Mouse (Mus musculus): ENCODE results near the gene Cct7. TPM values are rescaled to one million over a fixed set of nuclear protein-coding genes. Genes with fewer than 3 reads are reported as not detected.

The Cct7 gene
- polyA plus RNA-seq, 1 experiment from 2014 or later: 592 TPM

DNA sequence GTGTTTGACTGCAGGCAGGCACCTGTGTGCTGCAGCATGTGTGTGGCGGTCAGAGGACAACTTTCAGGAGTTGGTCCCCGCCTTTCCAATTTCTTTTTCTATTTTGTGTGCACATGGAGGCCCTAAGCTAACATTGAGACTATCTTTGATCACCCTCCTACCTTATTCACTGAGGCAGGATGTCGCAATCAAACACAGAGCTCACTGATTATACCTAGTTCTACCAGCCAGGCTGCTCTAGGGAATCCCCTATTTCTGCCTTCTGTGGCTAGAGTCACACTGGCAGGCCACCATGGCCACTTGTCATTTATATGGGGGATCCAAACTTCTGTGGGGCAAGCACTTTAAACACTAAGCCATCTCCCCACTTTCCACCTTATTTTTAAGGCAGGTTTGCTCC, 38.4 kb downstream of the Cct7 start:
- no peaks in the 10 kb centered on the region for H3K36me3 ChIP-seq
- peaks cover 24% of the 10 kb centered on the region for H3K27me3 ChIP-seq
- no peak overlapping the region for H3K27ac ChIP-seq (replicated peaks)
- no peak overlapping the region for H3K4me2 ChIP-seq
- 89% methylated on average over 3 of the region's 3 CpGs for WGBS
- H3K9ac ChIP-seq: no peak overlapping the region
- no peak overlapping the region for H3K4me3 ChIP-seq
- peaks cover 3% of the 10 kb centered on the region for H3K4me1 ChIP-seq (replicated peaks)
- no peak for ATAC-seq (ENCODE audit: low read depth)
- no peaks in the 10 kb centered on the region for H3K9me3 ChIP-seq

DNA sequence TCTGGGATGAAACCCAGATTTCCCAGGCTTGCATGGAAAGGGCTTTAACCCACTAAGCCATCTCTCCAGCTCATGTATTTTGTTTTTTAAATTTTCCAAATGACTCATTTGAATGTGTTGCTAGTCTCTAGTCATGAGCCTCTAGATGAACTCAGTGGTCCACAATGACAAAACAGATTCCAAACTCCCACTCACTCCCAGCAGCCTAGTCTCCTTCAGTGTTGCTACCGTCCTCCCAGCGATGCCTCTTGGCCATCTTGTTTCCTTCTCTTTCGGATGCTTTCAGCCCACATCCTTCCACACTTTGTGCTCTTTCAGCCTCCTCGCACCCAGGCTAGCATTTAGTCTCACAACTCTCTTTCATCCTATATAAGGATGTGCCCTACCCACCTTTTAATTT, 38.9 kb downstream of the Cct7 start:
- H3K9me3 ChIP-seq: no peaks in the 10 kb centered on the region
- H3K4me3 ChIP-seq: no peak overlapping the region
- WGBS: 88% methylated on average over 4 of the region's 4 CpGs
- peaks cover 19% of the 10 kb centered on the region for H3K27me3 ChIP-seq
- no peaks in the 10 kb centered on the region; the same call in 1 of the 2 replicates for H3K4me1 ChIP-seq (replicated peaks)
- no peaks in the 10 kb centered on the region for H3K36me3 ChIP-seq
- H3K27ac ChIP-seq (replicated peaks): no peak overlapping the region
- no peak overlapping the region for H3K4me2 ChIP-seq
- no peak for ATAC-seq (ENCODE audit: low read depth)
- H3K9ac ChIP-seq: no peak overlapping the region

DNA sequence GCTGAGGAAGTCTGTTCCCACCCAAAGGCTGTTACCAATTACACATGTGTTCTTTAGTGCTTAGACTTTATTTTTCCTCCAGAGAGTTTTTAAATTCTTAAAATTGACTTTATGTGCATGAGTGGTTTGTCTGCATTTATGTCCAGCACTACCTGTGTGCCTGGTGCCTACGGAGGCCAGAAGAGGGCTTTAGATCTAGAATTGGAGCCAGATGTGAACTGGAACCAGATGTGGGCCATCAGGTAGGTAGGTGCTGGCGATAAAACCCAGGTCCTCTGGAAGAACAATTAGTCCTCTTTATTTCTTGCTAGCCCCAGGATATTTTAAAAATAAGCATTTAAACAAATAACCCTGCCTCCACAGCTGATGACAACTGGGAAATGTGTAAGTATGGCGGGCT, 40.3 kb downstream of the Cct7 start:
- Histone ChIP-seq H3K9ac (no peak overlapping the region), H3K4me3 (no peak overlapping the region), H3K9me3 (no peaks in the 10 kb centered on the region), H3K4me1 (replicated peaks) (no peaks in the 10 kb centered on the region; the same call in 1 of the 2 replicates), H3K36me3 (no peaks in the 10 kb centered on the region), H3K27ac (replicated peaks) (no peak overlapping the region), H3K27me3 (peaks cover 5% of the 10 kb centered on the region), H3K4me2 (no peak overlapping the region)
- WGBS: 90% methylated on average over 3 of the region's 3 CpGs
- ATAC-seq (ENCODE audit: low read depth): no peak

DNA sequence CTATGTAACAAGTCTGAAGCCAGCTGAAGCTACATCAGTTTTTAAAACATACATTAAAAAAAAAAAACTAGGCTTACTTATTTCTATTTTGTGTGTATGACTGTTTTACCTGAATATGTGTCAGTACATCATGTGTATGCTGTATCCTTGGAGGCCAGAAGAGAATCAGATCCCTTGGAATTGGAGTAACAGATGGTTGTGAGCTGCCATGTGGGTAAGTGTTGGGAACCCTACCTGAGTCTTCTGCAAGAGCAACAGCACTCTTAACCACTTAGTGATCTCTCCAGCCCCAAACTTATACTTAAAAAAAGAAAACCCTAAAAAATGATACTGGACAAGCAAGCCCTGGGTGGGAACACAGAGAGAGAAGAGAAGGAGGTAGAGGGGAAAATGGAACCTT, 45.7 kb downstream of the Cct7 start:
- ATAC-seq (ENCODE audit: low read depth): no peak
- Histone ChIP-seq H3K4me3 (no peak overlapping the region), H3K4me1 (replicated peaks) (peaks cover 9% of the 10 kb centered on the region)

GRCm38 (mm10) chr6:85498147-85498546, 46.8 kb downstream of the Cct7 start:
- no peak for ATAC-seq (ENCODE audit: low read depth)
- no peak overlapping the region for H3K4me2 ChIP-seq
- 65% methylated on average over 9 of the region's 9 CpGs for WGBS

More for the DNA sequence above, 45.7 kb downstream of the Cct7 start:
- Histone ChIP-seq H3K36me3 (no peaks in the 10 kb centered on the region), H3K9ac (no peak overlapping the region), H3K9me3 (no peaks in the 10 kb centered on the region), H3K27me3 (no peaks in the 10 kb centered on the region; the same call in 1 of the 2 replicates), H3K4me2 (no peak overlapping the region), H3K27ac (replicated peaks) (no peak overlapping the region)

DNA sequence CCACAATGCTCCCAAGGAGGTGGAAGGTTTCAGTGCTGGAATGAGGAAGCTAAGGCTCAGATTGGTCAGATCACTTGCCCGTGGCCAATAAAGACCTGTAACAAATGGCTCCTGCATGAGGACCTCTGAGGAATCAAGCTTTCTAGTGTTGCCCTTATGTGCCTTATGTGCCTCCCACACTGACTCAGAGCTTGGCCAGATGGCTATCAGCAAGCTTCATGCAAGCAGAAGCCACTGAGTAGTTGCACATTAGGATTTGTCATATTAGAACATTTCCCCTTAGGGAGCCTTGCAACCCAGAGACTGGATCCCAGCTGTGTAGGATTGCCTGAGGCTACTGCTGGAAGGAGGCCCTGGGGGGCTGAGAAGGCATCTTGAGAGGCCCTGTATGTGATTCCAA, 49.1 kb downstream of the Cct7 start:
- Histone ChIP-seq H3K4me2 (no peak overlapping the region), H3K4me1 (replicated peaks) (peaks cover 18% of the 10 kb centered on the region), H3K36me3 (no peaks in the 10 kb centered on the region), H3K9me3 (no peaks in the 10 kb centered on the region), H3K9ac (no peak overlapping the region), H3K27ac (replicated peaks) (no peak overlapping the region), H3K4me3 (no peak overlapping the region), H3K27me3 (peaks cover 21% of the 10 kb centered on the region)
- ATAC-seq (ENCODE audit: low read depth): no peak
- 50% methylated on average over 1 of the region's 1 CpGs for WGBS

More at GRCm38 (mm10) chr6:85498147-85498546, 46.8 kb downstream of the Cct7 start:
- H3K9me3 ChIP-seq: no peaks in the 10 kb centered on the region
- no peaks in the 10 kb centered on the region; the same call in 1 of the 2 replicates for H3K27me3 ChIP-seq
- no peak overlapping the region for H3K9ac ChIP-seq
- H3K27ac ChIP-seq (replicated peaks): no peak overlapping the region
- peaks cover 16% of the 10 kb centered on the region for H3K4me1 ChIP-seq (replicated peaks)
- no peak overlapping the region for H3K4me3 ChIP-seq
- H3K36me3 ChIP-seq: no peaks in the 10 kb centered on the region

DNA sequence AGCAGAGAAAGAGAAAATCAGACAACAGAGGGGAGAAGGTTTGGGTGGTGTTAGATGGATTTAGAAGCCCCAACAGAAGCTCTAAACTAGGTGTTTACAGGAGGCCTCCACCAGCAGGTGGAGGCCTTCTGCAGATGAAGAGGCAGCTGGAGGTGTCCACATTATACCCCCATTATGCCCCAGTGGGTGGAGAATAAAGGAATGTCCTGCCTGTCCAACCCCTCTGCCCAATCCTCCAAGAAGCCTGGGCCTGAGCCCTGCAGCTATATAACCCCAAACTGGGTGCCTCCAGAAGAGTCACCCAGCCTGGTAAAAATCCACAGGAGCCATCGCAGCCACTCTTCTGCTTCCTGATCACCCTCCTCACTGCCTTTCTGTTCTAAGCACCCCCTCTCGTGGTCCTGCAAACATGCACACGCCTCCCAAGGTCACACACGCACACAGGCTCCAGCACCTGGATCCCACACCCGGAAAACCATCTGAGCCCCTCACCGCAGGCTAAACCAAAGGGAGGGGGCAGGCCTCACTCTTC, 50.3 kb downstream of the Cct7 start:
- H3K27me3 ChIP-seq: peaks cover 31% of the 10 kb centered on the region
- H3K4me1 ChIP-seq (replicated peaks): peaks cover 18% of the 10 kb centered on the region
- H3K4me2 ChIP-seq: peak overlapping the region; percentile 80
- H3K9me3 ChIP-seq: no peaks in the 10 kb centered on the region
- ATAC-seq (ENCODE audit: low read depth): 0 out of 2 replicates have a peak, but pooled peaks have one; percentile 15
- H3K36me3 ChIP-seq: no peaks in the 10 kb centered on the region
- peak overlapping the region; percentile 62 for H3K27ac ChIP-seq (replicated peaks)
- WGBS: 7% methylated on average over 6 of the region's 6 CpGs
- peak overlapping the region; percentile 54 for H3K4me3 ChIP-seq
- H3K9ac ChIP-seq: peak overlapping the region; percentile 82

DNA sequence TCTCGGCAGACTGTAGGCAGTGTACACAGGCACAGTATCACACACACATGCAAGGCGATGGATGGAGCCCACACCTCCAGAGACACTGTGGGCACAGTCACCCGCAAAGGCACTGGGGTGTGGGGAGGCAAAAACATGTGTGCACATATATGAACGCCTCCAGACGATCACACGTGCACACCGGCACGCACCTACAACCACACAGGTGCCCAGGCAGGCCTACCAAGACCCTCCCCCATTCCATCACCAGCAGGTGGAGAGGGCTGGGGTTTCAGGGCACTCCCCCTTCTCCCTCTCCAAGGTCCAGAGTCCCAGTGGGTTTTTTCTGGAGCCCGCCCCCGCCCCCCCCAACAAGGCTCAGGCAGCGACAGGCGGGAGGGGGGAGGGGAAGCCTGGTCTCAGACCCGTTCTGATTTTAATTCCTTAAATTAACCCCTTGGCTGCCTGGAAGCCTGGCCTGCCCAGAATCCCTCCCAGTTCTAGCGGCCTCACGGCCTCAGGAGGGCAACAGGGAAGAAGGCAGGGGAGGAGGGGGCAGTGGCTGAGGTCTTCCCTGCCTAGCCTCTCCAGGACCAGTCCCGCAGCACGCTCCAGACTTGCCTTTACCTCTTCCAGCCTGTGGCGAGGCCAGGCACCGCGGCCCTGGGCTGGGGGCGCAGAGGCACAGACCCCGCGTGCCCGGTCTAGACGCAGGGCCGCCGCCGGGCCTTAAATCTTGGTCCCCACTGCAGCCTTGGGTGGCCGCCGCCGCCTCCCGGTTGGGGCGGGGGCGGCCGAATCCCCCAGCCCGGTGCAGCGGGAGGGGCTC, 51.0 kb downstream of the Cct7 start:
- H3K9ac ChIP-seq: peak overlapping the region; percentile 82
- H3K27me3 ChIP-seq: peaks cover 35% of the 10 kb centered on the region
- WGBS: under 1% methylated on average over 25 of the region's 37 CpGs
- peak overlapping the region; percentile 62 for H3K27ac ChIP-seq (replicated peaks)
- H3K36me3 ChIP-seq: no peaks in the 10 kb centered on the region
- peak overlapping the region; percentile 54 for H3K4me3 ChIP-seq
- ATAC-seq (ENCODE audit: low read depth): peak; percentile 91
- H3K9me3 ChIP-seq: no peaks in the 10 kb centered on the region
- peaks cover 18% of the 10 kb centered on the region for H3K4me1 ChIP-seq (replicated peaks)
- peak overlapping the region; percentile 80 for H3K4me2 ChIP-seq

GRCm38 (mm10) chr6:85502911-85503250, 51.6 kb downstream of the Cct7 start, which contains the start of gene Fbxo41:
Gene Fbxo41, minus strand, starts transcription at chr6:85502994.
- Histone ChIP-seq H3K27ac (replicated peaks) (peak within 1 kb of the TSS; percentile 62), H3K4me3 (peak within 1 kb of the TSS; percentile 54), H3K9ac (peak within 1 kb of the TSS; percentile 82)

DNA sequence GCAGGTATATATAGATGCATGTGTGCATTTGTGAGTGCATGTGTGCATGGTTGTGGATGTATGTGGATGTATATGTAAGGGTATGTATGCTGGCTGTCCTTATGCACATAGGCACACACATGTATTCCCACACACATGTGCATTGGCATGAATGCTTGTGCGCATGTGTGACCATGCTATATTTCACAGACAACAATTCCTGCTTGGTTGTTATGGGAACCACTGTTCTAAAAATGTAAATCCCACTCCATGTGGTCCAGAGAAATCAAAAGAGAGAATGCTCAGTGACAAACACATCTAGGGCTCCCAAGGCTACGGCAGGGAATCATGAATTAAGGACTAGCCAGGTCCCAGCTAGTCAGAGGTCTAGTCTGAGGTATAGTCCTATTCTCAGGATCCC, 53.6 kb downstream of the Cct7 start:
- 53% methylated on average over 2 of the region's 2 CpGs for WGBS
- H3K27ac ChIP-seq (replicated peaks): no peak overlapping the region
- no peaks in the 10 kb centered on the region for H3K9me3 ChIP-seq
- H3K4me1 ChIP-seq (replicated peaks): peaks cover 18% of the 10 kb centered on the region
- no peaks in the 10 kb centered on the region for H3K36me3 ChIP-seq
- H3K9ac ChIP-seq: no peak overlapping the region
- H3K27me3 ChIP-seq: peaks cover 60% of the 10 kb centered on the region
- ATAC-seq (ENCODE audit: low read depth): no peak
- H3K4me2 ChIP-seq: no peak overlapping the region
- no peak overlapping the region for H3K4me3 ChIP-seq

More at GRCm38 (mm10) chr6:85502911-85503250, 51.6 kb downstream of the Cct7 start, which contains the start of gene Fbxo41:
- H3K4me1 ChIP-seq (replicated peaks): peaks cover 18% of the 10 kb centered on the region
- WGBS: 3% methylated on average over 21 of the region's 22 CpGs
- no peaks in the 10 kb centered on the region for H3K36me3 ChIP-seq
- H3K27me3 ChIP-seq: peaks cover 39% of the 10 kb centered on the region
- peak within 1 kb of the TSS; percentile 80 for H3K4me2 ChIP-seq
- no peaks in the 10 kb centered on the region for H3K9me3 ChIP-seq
- ATAC-seq (ENCODE audit: low read depth): peak; percentile 88

DNA sequence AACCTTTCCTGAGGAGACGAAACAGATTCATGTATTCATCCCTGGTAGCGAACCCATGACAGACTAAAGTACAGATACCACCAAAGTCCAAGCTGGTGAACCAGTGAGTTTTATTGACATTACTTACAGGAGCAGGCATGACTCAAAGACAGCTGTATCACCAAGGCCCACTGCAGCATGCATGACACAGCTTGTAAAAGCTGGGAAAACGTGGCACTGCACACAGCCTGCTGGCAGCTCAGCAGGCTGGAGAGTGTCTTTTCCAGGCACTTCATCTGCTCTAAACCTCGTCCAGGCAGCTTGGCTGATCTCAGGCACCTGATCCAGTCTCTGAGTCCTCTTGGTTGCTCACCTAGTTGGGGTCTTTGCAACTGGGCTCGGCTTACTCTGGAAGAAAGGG, 57.3 kb downstream of the Cct7 start:
- Histone ChIP-seq H3K4me2 (no peak overlapping the region), H3K36me3 (no peaks in the 10 kb centered on the region), H3K27me3 (peaks cover 92% of the 10 kb centered on the region), H3K27ac (replicated peaks) (no peak overlapping the region), H3K9me3 (no peaks in the 10 kb centered on the region), H3K4me3 (no peak overlapping the region), H3K4me1 (replicated peaks) (peaks cover 25% of the 10 kb centered on the region), H3K9ac (no peak overlapping the region)
- WGBS: 56% methylated on average over 5 of the region's 5 CpGs
- no peak for ATAC-seq (ENCODE audit: low read depth)

GRCm38 (mm10) chr6:85510476-85510875, 59.2 kb downstream of the Cct7 start:
- Histone ChIP-seq H3K4me3 (no peak overlapping the region), H3K9ac (no peak overlapping the region), H3K4me1 (replicated peaks) (peaks cover 31% of the 10 kb centered on the region), H3K27me3 (peaks cover 94% of the 10 kb centered on the region), H3K27ac (replicated peaks) (no peak overlapping the region), H3K4me2 (no peak overlapping the region), H3K9me3 (no peaks in the 10 kb centered on the region), H3K36me3 (no peaks in the 10 kb centered on the region)
- ATAC-seq (ENCODE audit: low read depth): no peak
- 5% methylated on average over 6 of the region's 6 CpGs for WGBS
